Mouse (Mus musculus) liver, embryonic 14.5 days (tissue): ENCODE measurements around the gene Ly6g6d.

ENCODE experiments used
- CTCF ChIP-seq: IDR thresholded peaks from 2 replicates; pipeline ENCODE4 v1.5.1; 2016; ENCODE audit warnings: antibody characterized with exemption, low read depth, control low read depth
- EP300 ChIP-seq: IDR thresholded peaks from 2 replicates; pipeline ENCODE4 v1.6.1; 2016; ENCODE audit warnings: antibody characterized with exemption, low read depth

GRCm38 (mm10) chr17:35100196-35100765 lies 22.4 kb upstream of the Ly6g6d start:
- TF ChIP-seq CTCF (no peak), EP300 (no peak)
